Mouse (Mus musculus): ENCODE measurements around the gene Gm20822. TPM values are rescaled to one million over a fixed set of nuclear protein-coding genes. Genes with fewer than 3 reads are reported as not detected.

The Gm20822 gene
- polyA plus RNA-seq (2021; fragmentation: Nextera tagmentation), result not detected in 2 replicates
- long read RNA-seq, experiment 1, result 0 reads
- long read RNA-seq, experiment 2, result 0 reads

DNA sequence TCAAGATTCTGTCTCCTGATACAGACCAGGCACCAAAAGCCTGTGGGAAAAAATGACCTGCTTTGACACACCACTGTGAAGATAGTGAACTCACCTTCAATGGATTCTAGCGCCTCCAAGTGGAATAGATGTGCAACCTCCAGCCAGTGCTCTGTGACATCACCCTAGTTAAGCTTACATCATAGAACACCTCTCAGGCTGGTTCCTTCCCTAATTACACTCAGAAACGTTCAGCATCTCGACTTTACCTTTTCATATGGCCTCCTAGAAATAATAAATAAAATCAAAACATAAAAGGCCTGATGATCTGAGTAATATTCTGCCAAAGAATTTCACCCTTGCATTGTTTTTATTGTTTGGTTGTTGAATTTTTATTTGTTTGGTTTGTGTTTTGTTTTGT, at the start of gene Gm20822:
Gene Gm20822, minus strand, starts transcription at position 101 of the 400 bp plus-strand sequence.

Data from left cerebral cortex, adult 6 months (tissue).